Mouse (Mus musculus) layer of hippocampus, adult 9-11 months (tissue): Measurements from ENCODE around the gene Bmp7.

Experiments
- DNase-seq: peaks from one replicate; pipeline ENCODE4 v3.0.0; 2022

Bmp7 gene

DNA sequence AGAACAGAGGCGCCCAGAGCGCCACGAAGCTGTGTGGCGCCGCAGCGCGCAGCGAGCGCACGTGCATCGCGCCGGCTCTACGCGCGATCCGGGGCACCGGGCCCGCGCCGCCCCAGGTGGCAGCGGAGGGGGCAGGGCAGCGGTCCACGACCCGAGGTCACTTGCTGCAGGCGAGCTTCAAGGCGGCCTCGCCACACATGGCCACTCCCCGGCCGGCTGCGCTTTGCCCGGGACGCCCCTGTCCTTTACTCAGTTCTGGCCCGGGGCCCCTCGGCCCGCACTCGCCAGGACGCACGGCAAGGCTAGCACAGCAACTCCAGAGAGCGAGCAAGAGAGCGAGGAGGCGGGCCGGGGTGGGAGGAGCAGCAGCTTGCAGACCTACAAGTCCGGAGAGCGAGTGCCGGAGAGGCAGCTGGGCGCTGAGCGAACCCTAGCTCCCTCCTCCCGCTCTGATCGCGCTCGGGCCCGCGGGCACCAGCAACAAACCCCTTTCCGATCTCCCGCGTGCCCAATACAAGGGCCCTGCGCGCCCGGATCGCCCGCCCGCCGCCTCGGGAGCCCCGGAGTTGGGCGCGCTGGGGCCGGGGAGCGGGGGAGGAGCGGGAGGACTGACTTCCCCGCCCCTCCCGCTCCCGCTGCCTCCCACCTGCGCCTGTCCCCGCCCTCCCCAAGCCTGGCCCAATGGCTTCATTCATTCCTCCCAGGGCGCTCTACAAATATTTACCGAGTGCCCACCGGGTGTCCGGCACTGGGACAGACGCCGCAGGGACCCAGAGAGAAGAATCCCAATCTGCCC, at the start of gene Bmp7:
TSS of gene Bmp7 (minus strand) at position 319 of the 796 bp plus-strand sequence.
- no peak for DNase-seq

DNA sequence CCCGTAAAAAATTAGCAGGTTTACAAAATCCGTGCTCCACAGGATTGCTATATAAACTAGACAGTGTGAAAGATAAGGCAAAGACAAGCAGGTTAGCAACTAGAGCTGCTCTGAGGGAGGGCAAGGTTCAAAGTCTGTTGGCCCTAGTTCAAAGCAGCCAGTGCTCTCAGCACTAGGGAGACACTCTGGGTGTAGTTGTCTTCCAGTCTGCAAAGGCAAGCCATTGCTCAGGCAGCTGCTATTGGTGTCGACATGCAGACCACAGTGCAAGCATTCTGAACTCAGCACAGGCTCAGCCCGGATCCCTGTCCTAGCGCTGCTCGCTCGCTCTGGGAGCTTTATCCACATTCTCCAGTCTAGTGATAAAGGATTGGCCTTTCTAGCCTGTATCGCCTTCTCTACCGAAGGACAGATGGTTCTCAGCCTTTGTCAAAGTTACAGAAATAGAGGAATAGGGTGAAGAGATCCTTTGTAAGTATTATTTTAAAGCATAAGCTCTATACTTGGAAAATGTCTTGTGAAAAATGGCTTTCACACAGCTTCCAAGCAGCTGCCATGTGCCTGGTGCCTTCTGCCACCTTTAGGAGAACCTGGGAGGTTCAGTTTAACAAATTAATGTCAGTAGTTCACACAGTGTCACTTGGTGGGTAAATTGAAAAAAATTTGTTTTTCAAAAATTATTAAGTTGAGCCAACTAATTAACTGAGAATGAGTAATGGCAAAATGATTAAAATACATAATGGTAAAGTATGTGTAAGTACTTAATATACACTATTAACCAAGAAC, 42.8 kb upstream of the Bmp7 start:
- no peak for DNase-seq

DNA sequence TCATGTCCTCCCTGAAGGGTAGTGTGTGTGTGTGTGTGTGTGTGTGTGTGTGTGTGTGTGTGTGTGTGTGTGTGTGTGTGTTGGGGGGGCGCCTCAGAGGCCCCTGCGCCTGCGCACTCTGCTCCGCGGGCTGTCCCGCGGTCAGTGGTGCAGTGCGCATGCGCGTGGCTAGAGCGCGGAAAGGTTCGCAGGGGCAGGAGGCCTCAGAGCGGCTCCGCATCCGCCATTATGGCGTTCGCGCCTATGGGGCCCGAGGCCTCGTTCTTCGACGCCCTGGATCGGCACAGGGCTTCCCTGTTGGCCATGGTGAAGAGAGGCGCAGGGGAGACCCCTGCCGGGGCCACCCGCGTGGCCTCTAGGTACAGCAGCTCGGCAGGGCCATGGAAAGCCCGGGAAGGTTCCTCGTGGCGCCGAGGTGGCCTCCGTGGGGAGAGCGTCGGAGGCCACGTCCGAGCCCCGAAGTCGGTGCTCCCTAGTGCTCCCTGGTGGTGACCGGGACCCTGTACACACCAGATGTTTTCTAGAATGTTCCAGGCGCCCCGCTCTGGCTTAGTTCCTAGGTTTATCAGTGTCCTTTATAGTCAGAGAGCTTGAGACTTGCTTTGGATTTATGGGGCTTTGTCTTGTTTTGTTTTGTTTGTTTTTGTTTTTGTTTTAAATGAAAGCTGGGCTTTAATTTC, 39.7 kb upstream of the Bmp7 start:
- no peak for DNase-seq

DNA sequence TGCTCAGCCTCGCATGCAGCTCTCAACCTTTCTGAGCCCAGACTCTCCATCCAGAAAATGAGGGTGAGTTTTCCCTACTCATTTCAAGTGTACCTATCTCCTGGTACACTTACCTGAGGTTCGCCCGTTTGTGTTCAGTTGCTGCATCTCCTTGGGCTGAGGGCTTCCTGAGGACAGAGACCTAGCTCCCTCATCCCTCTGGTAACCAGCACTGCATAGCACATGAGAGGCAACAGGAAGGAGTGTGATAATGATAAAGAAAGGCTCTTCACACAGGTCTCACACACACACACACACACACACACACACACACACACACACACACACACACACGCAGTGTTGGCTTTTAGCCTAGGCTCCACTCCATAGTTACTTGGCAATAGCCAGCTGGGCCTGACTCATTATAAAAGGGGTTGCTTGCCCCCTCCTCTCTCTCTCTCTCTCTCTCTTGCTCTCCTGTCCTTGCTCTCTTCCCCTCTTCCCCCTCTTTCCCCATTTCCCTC, 38.1 kb upstream of the Bmp7 start:
- DNase-seq = no peak

DNA sequence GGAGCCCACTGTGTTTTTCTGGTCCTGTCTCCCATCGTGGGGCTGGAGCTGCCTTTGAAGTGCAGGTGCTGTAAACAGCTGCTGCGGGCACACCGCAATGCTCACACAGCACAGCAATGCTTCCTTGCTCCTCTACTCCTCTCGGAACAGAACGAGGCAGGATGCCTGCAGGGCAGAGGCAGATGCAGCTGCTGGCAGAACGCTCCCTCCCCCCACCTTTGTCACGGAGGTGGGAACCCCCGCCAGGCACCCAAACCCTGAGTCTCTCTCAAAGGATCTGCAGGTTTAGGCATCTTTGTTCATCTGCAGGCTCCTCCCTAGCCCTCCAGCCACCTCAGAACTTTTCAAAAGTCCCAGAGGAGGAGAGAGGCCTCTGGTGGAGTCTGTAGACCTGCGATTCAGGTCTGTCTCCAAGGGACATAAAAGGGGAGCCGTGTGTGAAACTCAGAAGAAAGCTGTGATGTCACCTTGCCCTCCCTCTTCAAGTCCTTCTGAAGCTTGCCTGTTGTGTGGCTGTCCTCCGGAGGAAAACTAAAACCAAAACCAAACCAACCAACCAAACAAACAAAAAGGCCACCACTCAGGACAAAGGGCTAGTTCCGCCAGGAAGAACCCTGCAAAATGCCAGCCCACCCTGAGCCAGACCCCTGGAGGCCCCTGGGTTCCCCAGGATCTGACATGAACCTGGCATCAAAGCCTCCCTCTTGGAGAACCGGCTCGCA, 37.4 kb upstream of the Bmp7 start, which contains the start of gene Spo11:
TSS of gene Spo11 (plus strand) at position 292 of the 722 bp plus-strand sequence.
- DNase-seq = no peak

DNA sequence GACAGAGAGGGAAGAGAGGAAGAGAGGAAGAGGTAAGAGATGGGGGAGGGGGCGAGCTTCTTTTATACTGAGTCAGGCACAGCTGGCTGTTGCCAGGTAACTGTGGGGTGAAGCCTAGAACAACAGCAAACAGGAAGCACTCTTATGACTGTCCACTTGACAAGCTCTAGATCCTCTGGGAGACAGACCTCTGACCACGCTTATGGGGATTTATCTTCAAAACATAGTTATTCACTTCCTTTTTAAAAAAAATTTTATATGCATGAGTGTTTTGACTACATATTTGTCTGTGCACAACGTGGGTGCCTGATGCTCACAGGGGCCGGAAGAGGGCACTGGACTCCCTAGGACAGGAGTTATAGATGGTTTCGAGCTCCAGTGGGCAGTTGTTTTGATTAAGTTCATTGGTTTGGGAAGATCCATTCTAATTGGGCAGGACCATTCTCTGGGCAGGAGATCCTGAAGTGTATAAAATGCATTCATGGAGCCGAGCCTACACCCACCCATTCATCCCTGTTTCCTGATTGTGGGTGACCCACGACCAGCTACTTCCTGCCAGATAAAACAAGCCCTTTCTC, 36.6 kb upstream of the Bmp7 start:
- no peak for DNase-seq

DNA sequence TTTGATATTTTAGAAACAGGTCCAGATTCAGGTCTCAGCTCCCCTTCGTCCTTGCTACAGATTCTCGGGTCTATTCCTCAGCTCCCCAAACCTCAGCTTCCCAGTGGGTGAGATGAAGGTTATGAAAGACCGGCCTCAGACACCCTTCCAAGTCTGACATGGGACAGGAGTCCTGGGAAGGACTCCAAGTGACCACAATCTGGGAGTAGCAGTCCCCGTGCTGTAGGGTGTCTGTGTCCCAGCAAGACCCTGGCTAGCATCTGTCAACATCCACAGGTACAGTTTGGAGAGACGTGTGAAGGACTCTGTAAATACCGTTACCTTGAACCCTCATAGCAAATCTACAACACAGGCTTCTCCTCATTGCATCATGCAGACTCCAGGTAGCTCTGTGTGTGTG, 35.0 kb upstream of the Bmp7 start:
- no peak for DNase-seq

DNA sequence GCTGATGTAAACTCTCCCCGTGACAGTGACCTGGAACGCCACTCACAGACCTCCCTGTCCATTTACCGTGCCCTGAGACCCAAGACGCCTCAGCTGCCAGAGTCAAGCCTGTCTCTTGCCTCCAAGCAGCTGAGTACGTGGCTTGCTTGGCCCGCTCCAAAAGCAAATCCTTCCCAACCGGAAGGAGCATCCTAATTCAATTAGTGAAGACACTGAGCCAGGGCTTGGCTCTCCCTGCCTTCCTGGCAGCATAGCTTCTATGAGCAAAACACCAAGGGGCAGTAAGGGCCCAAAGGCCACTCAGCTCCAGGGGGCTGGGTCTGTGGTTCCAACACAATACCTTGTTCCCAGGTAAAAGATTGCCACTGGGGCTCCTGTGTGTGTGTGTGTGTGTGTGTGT, 34.6 kb upstream of the Bmp7 start:
- no peak for DNase-seq

DNA sequence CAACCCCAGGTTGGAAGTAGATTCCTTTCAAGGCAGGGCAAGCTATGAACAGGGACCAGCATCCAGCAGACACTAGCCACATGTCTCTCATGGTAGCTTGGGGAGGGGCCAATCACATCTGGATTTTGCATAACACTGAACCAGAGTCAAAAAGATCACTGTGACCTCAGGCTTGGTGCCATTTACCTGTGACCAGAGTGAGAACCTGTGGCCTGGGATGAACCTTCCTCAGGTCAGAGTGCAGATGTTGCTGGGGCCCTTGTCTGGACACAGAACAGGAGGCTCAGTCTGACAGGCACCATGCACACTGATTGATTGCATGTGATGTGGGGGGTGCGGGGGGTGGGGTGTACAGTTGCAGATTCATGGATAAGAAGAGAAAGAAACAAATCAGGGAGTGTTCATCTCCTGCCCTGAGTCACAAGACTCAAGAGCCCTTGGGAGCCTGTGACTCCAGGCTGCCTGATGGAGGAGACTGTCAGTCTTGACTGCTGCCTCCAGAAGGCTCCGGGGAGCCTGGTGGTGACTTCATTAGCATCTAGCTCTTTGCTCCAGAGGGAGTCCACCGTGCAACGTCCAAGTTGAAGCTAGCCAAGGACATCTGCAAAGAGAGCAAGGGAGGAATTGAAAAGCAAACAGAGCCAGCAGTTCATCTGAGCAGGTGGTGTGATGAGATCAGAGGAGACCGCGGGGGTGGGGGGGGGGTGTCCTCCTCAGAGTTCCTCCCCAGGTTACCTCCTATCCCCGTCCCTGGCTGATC, 33.9 kb upstream of the Bmp7 start:
- DNase-seq = no peak

DNA sequence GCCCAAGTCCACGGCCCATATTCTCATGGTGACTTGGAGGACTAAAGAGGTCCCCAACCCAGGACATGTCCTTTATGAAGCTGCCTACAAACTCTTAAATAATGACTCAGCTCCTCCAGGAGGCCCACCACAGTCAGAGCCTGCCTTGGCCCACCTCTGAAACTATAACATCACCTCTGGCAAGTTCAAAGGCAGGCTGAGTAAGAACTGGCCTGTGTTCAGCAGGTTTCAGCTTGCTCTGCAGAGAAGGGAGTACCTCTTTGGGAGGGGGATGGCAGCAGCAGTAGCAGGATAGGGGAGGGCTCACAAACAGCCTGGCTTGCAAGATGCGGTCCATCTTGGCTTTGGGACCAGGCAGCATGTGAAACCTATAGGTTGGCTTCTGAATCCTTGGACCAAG, 31.7 kb upstream of the Bmp7 start:
- DNase-seq = no peak

DNA sequence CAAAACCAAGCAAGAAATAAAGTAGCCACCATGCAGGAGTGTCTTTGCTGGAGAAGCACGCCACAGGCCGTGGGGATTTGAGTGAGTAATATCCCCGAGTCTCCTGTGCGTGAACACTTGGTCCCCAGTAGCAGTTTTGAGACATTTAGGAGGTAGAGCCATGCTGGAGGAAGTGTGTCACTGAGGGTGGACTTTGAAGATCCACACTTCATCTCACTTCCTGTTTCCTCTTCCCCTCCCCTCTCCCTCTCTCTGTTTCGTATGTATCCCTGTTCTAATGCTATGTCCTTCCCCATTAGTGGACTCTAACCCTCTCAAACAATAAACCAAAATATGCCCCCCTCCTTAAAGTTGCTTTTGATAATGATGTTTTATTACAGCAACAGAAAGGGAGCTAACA, 26.4 kb upstream of the Bmp7 start:
- DNase-seq = no peak

DNA sequence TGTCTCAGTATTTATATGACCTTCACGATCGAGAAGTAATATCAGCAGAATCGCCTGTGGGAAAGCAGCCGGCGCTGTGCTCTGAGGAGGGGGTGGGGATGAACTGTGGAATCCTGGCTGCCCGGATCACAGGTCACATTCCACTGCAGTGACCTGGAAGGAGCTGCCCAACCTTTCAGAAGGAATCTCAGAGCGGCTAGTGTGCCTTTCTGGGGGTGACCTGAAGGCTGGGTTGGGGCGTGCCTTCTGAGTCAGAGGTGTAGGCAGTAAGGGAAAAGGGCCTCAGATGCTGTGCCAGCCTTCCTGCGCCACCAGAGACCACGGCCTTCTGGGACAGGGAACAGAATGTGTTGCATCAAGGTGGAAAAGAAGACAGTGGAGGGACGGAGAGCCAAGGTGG, 25.1 kb upstream of the Bmp7 start:
- DNase-seq = no peak

DNA sequence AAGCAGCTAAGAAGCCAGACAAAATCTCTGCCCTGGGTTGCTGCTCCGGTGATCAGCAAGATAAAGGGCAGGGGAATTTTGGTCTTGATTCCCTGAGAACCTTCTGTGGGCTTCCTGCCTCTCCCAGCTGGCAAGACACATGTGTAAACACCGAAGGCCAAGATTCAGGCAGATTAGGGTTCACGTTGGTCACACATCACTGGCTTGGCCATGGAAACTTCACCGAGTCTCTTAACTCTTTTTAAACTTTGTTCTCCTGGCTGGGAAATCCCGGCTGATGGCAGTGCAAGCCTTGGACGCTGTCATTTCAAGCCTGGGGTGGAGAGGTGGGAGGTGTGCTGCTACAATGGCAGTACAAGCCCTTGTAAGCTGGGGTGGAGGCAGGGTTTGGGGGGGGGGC, 21.1 kb upstream of the Bmp7 start:
- no peak for DNase-seq

DNA sequence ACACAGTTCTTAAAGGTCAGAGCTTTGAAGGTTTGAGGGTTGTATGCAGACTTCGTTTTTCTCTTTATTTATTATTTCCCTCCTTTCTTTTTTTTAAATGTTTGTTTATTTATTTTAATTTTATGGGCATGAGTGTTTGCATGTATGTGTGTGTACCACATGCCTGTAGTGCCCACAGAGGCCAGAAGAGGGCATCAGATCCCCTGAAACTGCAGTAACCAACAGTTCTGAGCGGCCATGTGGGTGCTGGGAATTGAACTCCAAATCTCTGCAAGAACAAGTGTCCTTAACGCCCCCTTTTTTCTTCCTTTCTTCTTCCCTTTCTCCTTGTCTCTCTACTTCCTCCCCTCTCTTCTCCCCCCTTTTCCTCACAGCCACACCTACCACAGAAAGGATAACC, 20.2 kb upstream of the Bmp7 start:
- no peak for DNase-seq

DNA sequence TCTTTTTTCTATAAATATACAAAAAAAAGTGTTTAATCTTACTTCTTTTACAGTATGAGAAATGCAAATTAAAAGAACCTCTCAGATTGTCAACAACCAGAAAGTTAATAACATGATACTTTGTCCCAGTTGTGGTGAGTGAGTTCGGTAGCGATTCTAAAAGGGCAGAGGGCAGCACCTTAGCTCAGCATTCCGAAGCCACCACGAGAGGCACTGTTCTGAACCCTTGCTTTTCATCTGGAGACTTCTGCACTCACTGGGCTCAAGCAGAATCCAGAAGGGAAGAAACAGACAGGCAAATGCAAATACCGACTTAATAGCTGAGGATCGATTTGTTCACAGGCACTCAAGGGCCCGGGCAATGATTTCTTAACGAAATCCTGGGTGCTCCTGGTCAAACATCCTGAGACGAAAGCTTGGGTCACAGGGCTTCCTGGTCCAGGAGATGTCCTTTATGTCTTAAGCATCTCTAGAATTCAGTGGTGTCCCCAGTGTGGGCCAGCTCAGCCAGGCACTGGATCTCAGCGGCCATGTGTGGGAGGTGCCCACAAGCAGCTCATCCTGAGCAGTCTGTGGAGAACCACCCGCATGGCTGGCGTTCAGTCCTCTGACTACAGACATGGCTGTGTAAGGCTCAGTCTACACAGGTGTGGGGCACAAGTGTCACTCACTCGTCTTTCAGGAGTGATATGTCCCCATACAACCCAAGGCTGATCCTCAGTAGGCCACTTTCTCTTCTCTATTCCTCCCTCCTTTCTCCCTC, 19.1 kb upstream of the Bmp7 start:
- no peak for DNase-seq

DNA sequence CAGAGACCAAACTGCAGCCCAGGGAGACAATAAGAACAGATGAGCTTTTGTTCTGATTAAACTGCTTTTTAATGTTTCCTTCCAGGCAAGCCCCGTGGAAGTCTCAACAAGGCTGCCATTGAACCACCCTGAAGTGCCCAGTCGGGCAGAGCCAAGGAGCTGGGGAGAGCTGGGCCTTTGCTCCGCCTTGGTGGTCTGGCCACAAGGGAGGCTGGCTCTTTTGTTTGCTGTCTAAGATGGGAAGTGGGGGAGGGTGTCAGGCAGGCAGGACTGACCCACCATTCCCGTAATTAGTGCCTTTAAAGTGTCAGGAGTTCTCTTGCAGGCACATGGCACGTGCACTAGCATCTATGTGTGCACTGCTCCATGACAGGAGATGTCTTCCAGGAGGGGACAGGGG, 18.5 kb upstream of the Bmp7 start:
- DNase-seq = peak; percentile 26

DNA sequence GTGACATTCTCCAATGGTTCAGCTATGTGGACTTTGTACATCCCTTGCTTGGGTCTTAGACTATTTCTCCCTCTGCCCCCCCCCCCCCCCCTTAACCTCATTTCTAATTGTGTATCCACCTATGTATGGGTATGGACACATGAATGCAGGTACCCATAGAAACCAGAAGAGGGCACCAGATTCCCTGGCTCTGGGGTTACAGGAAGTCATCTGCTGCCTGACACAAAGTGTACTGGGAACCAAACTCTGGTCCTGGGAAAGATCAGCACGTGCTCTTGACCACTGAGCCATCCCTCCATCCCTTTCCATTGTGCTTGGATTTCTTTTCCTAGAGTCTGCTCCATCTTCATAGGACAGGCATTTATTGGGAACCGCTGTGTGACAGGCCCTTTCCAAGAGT, 11.9 kb upstream of the Bmp7 start:
- no peak for DNase-seq

DNA sequence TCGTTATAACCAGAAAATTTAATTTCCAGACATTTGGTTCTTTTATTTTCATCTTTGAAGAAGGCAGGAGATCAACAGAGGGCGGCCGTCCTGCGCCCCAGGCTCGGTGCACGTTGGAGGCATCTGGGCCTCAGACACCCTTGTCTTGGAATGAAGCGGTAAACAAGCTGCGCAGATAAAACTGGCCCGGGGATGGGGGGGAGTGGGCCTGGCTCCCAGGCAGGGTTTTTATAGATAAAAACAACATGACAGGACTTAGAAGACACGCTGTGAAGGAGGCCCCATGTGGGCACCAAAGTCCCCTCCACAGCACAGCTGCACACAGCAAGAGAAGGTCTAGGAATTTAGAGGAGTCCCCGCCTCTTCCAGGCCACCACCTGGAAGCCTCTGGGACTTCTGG, 10.6 kb upstream of the Bmp7 start:
- DNase-seq = no peak

DNA sequence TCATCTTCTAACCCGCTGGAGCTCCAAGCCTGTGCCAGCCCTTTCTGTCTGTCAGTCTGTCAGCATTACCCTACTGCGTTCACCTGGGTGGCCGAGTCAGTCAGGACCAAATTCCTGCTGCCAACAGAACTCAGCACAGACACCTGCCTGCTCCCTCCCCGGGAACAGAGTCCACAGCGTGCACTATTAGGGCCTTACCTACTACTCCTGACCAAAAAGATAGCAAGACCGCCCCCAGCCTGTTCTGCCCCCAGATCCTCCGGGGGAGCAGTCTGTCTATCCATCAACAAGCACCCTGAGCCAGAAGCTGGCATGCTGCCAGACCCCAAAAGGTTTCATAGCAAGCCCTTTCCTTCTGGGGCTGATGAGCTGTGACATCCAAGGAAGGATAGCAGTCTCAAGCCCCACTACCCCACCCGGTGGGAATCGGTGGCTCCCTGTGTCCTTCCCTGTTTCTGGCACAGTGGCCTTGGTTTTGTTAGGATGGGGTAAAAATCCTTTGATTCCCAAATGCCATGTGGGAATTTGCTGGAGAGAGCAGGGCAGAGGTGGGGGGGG, 10.1 kb upstream of the Bmp7 start:
- no peak for DNase-seq

DNA sequence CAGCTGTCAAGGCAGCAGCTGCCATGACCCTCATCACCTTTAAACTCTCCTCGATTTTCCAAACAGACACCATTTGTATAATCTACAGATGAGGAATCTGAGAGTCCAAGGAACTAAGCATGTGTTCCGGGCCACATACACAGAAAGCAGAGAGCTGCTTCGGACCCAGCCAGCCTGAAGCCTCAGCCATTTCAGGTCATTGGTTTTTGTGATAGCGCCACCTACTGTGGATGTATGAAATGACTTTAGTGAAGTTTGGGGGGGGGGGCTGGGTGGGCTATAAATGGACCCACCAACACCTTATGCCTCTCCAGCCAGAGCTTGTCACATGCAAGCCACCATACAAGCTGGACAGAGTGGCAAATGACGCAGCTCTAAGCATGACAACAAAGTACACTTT, 8.9 kb upstream of the Bmp7 start:
- no peak for DNase-seq

DNA sequence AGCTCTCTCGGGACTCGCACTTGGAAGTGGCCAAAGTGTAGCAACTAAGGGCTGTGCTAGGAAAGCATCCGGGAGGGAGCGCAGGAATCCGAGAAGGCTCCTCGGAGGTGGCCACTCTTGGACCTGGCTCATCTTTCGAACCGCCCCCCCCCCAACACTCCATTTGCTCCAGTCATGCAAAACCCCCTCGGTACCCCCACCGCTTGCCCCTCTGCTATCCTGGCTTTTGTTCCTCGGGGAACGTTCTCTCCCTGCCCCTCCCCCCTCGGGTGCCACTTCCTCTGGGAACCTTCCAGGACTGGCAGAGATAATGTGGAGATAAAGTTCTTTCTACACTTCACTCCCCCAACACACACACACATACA, 660 bp upstream of the Bmp7 start:
- no peak for DNase-seq
